Mouse (Mus musculus): ENCODE measurements around the gene Ppm1n. TPM values are rescaled to one million over a fixed set of nuclear protein-coding genes. Genes with fewer than 3 reads are reported as not detected.

The Ppm1n gene
- total and polyA plus RNA-seq, 2 experiments = 0.13 TPM; not detected in 1

DNA sequence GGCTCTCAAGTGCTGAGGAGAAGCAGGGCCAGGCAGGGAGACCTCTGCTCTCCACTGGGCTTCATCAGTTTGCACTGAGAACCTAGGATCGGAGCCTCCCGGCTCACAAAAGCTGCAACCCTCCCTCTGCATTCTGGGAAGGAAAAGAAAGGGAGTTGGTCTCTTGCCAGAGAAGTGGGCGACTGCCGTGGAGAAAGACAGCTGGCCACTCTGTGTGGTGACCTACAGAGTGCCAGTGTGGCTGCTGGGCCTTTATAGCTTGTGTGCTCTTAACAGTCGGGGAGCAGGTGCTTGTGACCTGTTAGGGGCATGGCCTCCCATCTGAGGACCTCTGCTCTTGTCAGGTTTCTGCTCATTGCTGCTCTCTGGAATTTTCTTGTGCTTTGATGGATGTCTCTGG lies 36.0 kb downstream of the Ppm1n start:
- Histone ChIP-seq H3K27me3 (ENCODE audit: control insufficient read depth, insufficient read depth, low read length) (no peaks in the 10 kb centered on the region), H3K4me3 (ENCODE audit: insufficient read depth, low read depth, low read length) (no peak overlapping the region), H3K9ac (ENCODE audit: low read depth, low read length) (no peak overlapping the region), H3K4me1 (ENCODE audit: control insufficient read depth, insufficient read depth, low read length) (no peaks in the 10 kb centered on the region), H3K36me3 (ENCODE audit: control insufficient read depth, insufficient read depth, low read length) (peaks cover 6% of the 10 kb centered on the region), H3K27ac (replicated peaks; ENCODE audit: insufficient read depth, low read depth, low read length) (no peak overlapping the region), H3K79me2 (ENCODE audit: control insufficient read depth, insufficient read depth, low read length) (peaks cover 16% of the 10 kb centered on the region; the same call in 1 of the 2 replicates)
- DNase-seq (ENCODE audit: extremely low read depth, low read depth, low spot score) = no peak
- WGBS = 55% methylated on average over 5 of the region's 5 CpGs
- TF ChIP-seq POLR2A (IDR thresholded peaks at IDR 0.05; ENCODE audit: extremely low read depth, insufficient read depth, low read length) (no peak), CTCF (IDR thresholded peaks at IDR 0.05; ENCODE audit: low read depth, low read length) (no peak)

DNA sequence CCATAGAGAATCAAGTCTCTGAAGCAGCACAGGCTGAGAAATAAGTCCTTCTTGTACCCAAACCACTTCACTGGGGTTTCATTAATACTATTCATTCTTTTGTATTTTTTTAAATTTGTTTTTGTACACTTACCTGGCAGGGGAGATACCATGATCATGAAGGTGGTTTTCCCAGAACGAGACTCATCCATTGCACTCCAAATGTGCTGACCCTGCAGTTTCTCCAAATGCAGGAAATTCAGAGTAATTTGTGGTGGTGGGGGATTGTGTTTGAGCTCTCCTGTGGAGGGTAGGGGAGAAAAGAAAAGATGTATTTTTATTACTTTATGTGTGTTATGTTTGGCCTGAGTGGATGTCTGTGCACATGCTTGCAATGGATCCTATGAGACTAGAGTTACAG lies 37.9 kb downstream of the Ppm1n start:
- H3K27me3 ChIP-seq (ENCODE audit: control insufficient read depth, insufficient read depth, low read length) = no peaks in the 10 kb centered on the region
- no peak for TF ChIP-seq CTCF (IDR thresholded peaks at IDR 0.05; ENCODE audit: low read depth, low read length)
- no peak for TF ChIP-seq POLR2A (IDR thresholded peaks at IDR 0.05; ENCODE audit: extremely low read depth, insufficient read depth, low read length)
- no peak overlapping the region for H3K9ac ChIP-seq (ENCODE audit: low read depth, low read length)
- H3K4me3 ChIP-seq (ENCODE audit: insufficient read depth, low read depth, low read length) = no peak overlapping the region
- no peaks in the 10 kb centered on the region for H3K4me1 ChIP-seq (ENCODE audit: control insufficient read depth, insufficient read depth, low read length)
- peaks cover 6% of the 10 kb centered on the region for H3K36me3 ChIP-seq (ENCODE audit: control insufficient read depth, insufficient read depth, low read length)
- DNase-seq (ENCODE audit: extremely low read depth, low read depth, low spot score) = no peak
- peaks cover 24% of the 10 kb centered on the region; the same call in 1 of the 2 replicates for H3K79me2 ChIP-seq (ENCODE audit: control insufficient read depth, insufficient read depth, low read length)
- WGBS = 84% methylated on average over 1 of the region's 1 CpGs
- no peak overlapping the region for H3K27ac ChIP-seq (replicated peaks; ENCODE audit: insufficient read depth, low read depth, low read length)

DNA sequence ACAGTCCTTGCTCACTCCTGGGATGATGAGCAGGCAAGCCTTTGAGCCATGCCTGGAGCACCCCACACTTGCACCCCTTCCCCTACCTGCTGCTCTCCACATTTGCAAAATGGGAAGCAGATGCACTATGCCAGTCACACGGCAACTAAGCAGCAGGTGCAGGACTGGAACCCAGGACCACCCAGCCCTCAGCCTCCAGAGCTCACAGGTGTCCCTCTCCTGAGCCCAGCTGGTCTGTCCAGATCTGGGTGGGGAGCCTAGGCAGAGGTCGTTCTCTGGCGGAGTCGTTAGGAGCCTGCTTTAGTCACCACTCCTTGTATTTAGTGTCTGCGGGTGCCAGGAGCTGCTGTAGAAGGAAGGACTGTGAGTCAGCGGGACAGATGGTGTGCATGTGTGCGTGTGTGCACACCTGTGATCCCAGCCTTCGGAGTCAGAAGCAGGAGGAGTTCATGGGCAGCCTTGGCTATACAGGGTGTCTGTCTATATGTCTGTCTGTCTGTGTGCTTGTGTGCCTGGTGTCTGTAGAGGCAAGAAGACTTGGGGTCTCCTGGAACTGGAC lies 38.9 kb downstream of the Ppm1n start:
- Histone ChIP-seq H3K36me3 (ENCODE audit: control insufficient read depth, insufficient read depth, low read length) (peaks cover 5% of the 10 kb centered on the region), H3K4me1 (ENCODE audit: control insufficient read depth, insufficient read depth, low read length) (peaks cover 8% of the 10 kb centered on the region), H3K27ac (replicated peaks; ENCODE audit: insufficient read depth, low read depth, low read length) (no peak overlapping the region), H3K9ac (ENCODE audit: low read depth, low read length) (no peak overlapping the region), H3K79me2 (ENCODE audit: control insufficient read depth, insufficient read depth, low read length) (peaks cover 25% of the 10 kb centered on the region; the same call in 1 of the 2 replicates), H3K4me3 (ENCODE audit: insufficient read depth, low read depth, low read length) (no peak overlapping the region), H3K27me3 (ENCODE audit: control insufficient read depth, insufficient read depth, low read length) (no peaks in the 10 kb centered on the region)
- no peak for DNase-seq (ENCODE audit: extremely low read depth, low read depth, low spot score)
- TF ChIP-seq POLR2A (IDR thresholded peaks at IDR 0.05; ENCODE audit: extremely low read depth, insufficient read depth, low read length) (no peak), CTCF (IDR thresholded peaks at IDR 0.05; ENCODE audit: low read depth, low read length) (no peak)
- WGBS = 98% methylated on average over 8 of the region's 8 CpGs

DNA sequence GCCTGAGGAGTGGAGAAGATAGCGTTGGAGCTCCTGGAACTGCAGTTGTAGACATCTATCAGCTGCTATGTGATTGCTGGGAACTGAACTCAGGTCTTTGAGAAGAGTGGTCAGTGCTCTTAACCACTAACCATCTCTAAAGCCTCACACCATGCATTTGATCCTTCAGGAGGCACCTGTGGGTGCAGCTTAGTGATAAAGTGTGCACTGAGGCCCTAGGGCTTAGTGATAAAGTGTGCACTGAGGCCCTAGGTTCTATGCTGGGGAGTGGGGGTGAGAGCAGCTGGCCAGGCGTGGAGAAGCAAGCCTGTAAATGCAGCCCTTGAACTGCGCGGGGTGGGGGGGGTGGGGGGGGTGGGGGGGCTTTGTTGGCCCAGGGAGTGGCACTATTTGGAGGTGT lies 39.9 kb downstream of the Ppm1n start:
- H3K4me1 ChIP-seq (ENCODE audit: control insufficient read depth, insufficient read depth, low read length) = peaks cover 12% of the 10 kb centered on the region
- H3K27ac ChIP-seq (replicated peaks; ENCODE audit: insufficient read depth, low read depth, low read length) = no peak overlapping the region
- peaks cover 25% of the 10 kb centered on the region; the same call in 1 of the 2 replicates for H3K79me2 ChIP-seq (ENCODE audit: control insufficient read depth, insufficient read depth, low read length)
- no peak for DNase-seq (ENCODE audit: extremely low read depth, low read depth, low spot score)
- 81% methylated on average over 4 of the region's 4 CpGs for WGBS
- no peaks in the 10 kb centered on the region for H3K36me3 ChIP-seq (ENCODE audit: control insufficient read depth, insufficient read depth, low read length)
- H3K27me3 ChIP-seq (ENCODE audit: control insufficient read depth, insufficient read depth, low read length) = no peaks in the 10 kb centered on the region
- H3K4me3 ChIP-seq (ENCODE audit: insufficient read depth, low read depth, low read length) = no peak overlapping the region
- no peak for TF ChIP-seq POLR2A (IDR thresholded peaks at IDR 0.05; ENCODE audit: extremely low read depth, insufficient read depth, low read length)
- TF ChIP-seq CTCF (IDR thresholded peaks at IDR 0.05; ENCODE audit: low read depth, low read length) = no peak
- no peak overlapping the region for H3K9ac ChIP-seq (ENCODE audit: low read depth, low read length)

DNA sequence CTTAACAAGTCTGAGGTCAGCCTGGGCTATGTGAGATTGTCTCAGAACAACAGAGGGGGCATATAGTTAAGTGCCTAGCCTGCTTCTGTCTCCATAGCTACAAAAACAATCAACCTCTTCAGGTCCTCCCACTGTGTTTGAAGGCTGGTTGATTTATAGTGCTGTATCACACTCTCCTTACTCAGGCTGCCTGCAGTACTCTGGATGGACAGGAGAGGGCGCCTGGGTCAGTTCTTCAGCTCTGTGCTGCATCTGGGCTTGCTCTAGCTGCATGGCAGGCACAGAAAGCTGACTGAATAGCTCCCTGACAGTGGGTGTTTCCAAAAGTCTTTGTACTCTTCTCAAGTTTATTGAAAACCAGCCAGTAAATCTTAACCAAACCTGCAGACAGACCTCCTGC lies 40.4 kb downstream of the Ppm1n start:
- H3K79me2 ChIP-seq (ENCODE audit: control insufficient read depth, insufficient read depth, low read length) = peaks cover 25% of the 10 kb centered on the region; the same call in 1 of the 2 replicates
- no peak overlapping the region for H3K4me3 ChIP-seq (ENCODE audit: insufficient read depth, low read depth, low read length)
- H3K36me3 ChIP-seq (ENCODE audit: control insufficient read depth, insufficient read depth, low read length) = no peaks in the 10 kb centered on the region
- peaks cover 16% of the 10 kb centered on the region for H3K4me1 ChIP-seq (ENCODE audit: control insufficient read depth, insufficient read depth, low read length)
- TF ChIP-seq POLR2A (IDR thresholded peaks at IDR 0.05; ENCODE audit: extremely low read depth, insufficient read depth, low read length) (no peak), CTCF (IDR thresholded peaks at IDR 0.05; ENCODE audit: low read depth, low read length) (peak; percentile 95)
- WGBS = 0% methylated on average over 1 of the region's 1 CpGs
- DNase-seq (ENCODE audit: extremely low read depth, low read depth, low spot score) = peak; percentile 51
- H3K9ac ChIP-seq (ENCODE audit: low read depth, low read length) = no peak overlapping the region
- H3K27ac ChIP-seq (replicated peaks; ENCODE audit: insufficient read depth, low read depth, low read length) = no peak overlapping the region
- H3K27me3 ChIP-seq (ENCODE audit: control insufficient read depth, insufficient read depth, low read length) = no peaks in the 10 kb centered on the region

DNA sequence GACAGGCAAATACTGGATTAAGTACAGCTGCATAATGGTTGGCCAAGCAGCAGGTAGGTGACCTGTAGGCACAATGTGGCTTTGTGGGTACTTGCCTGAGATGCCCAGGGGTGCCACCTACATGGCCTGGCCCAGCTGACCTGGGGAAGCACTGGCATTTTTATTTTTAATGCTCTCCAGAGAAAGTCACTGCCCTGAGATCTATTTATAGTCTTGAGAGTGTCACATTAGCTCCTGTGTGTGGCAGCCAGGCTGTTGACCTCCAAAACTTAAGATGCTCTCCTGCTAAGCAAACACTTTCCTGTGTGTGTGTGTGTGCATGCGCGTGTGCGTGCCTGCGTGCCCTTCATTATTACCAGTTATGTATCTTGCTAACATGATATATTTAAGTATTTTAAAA lies 41.5 kb downstream of the Ppm1n start:
- Histone ChIP-seq H3K4me3 (ENCODE audit: insufficient read depth, low read depth, low read length) (no peak overlapping the region), H3K79me2 (ENCODE audit: control insufficient read depth, insufficient read depth, low read length) (peaks cover 25% of the 10 kb centered on the region; the same call in 1 of the 2 replicates), H3K9ac (ENCODE audit: low read depth, low read length) (no peak overlapping the region), H3K4me1 (ENCODE audit: control insufficient read depth, insufficient read depth, low read length) (peaks cover 18% of the 10 kb centered on the region), H3K27me3 (ENCODE audit: control insufficient read depth, insufficient read depth, low read length) (no peaks in the 10 kb centered on the region), H3K36me3 (ENCODE audit: control insufficient read depth, insufficient read depth, low read length) (no peaks in the 10 kb centered on the region), H3K27ac (replicated peaks; ENCODE audit: insufficient read depth, low read depth, low read length) (no peak overlapping the region)
- no peak for DNase-seq (ENCODE audit: extremely low read depth, low read depth, low spot score)
- WGBS = 86% methylated on average over 4 of the region's 4 CpGs
- TF ChIP-seq POLR2A (IDR thresholded peaks at IDR 0.05; ENCODE audit: extremely low read depth, insufficient read depth, low read length) (no peak), CTCF (IDR thresholded peaks at IDR 0.05; ENCODE audit: low read depth, low read length) (no peak)
